Mouse (Mus musculus) liver, adult 2 months (tissue): ENCODE results near the gene Gigyf2. TPM values are rescaled to one million over a fixed set of nuclear protein-coding genes. Genes with fewer than 3 reads are reported as not detected.
A peak's percentile ranks its signal among the peaks of the same experiment; 100 is the strongest.

Experiments
- DNase-seq: peaks from one replicate; pipeline ENCODE4 v3.0.0-alpha.2; 2011; ENCODE audit warnings: low read depth, low spot score; ENCODE audit errors: extremely low read depth
- H3K27ac ChIP-seq: fragments of 200-500 bp; replicated peaks from 2 replicates; pipeline ENCODE4 v1.5.1; 2012; ENCODE audit warnings: low read depth, mild to moderate bottlenecking, control low read depth, inconsistent platforms, low read length; ENCODE audit not compliant: insufficient read depth
- H3K27me3 ChIP-seq: fragments of 200-500 bp; 2 replicates; pipeline ENCODE4 v1.6.1; 2012; ENCODE audit warnings: mild to moderate bottlenecking, moderate library complexity, low read length, inconsistent platforms; ENCODE audit not compliant: control insufficient read depth, insufficient read depth
- H3K36me3 ChIP-seq: fragments of 200-500 bp; 2 replicates; pipeline ENCODE4 v1.6.1; 2012; ENCODE audit warnings: low read length, inconsistent platforms; ENCODE audit not compliant: control insufficient read depth, insufficient read depth
- H3K4me1 ChIP-seq: fragments of 200-500 bp; 2 replicates; pipeline ENCODE4 v1.6.1; 2011; ENCODE audit warnings: low read length; ENCODE audit not compliant: control insufficient read depth, insufficient read depth
- H3K4me3 ChIP-seq: fragments of 200-500 bp; 2 replicates; pipeline ENCODE4 v1.5.1; 2011; ENCODE audit warnings: low read depth, mild to moderate bottlenecking, control low read depth, low read length, moderate library complexity; ENCODE audit not compliant: insufficient read depth
- H3K79me2 ChIP-seq: fragments of 200-500 bp; 2 replicates; pipeline ENCODE4 v1.6.1; 2012; ENCODE audit warnings: inconsistent platforms, mild to moderate bottlenecking, low read length, moderate library complexity; ENCODE audit not compliant: control insufficient read depth, insufficient read depth
- H3K9ac ChIP-seq: fragments of 200-500 bp; 2 replicates; pipeline ENCODE4 v1.6.1; 2012; ENCODE audit warnings: low read depth, mild to moderate bottlenecking, control low read depth, inconsistent platforms, low read length
- CTCF ChIP-seq: fragments of 200-500 bp; IDR thresholded peaks from 2 replicates; pipeline ENCODE4 v1.5.1; 2011; ENCODE audit warnings: low read depth, low read length, control low read depth
- POLR2A ChIP-seq: fragments of 200-500 bp; IDR thresholded peaks from 2 replicates; pipeline ENCODE4 v1.6.1; 2011; ENCODE audit warnings: low read length, control low read depth; ENCODE audit not compliant: insufficient read depth; ENCODE audit errors: extremely low read depth
- WGBS: fragments of 180-500 bp; shearing (Covaris S2); methylation state at CpG from one replicate; pipeline ENCODE4 v1.1.7; 2018; 5-methylcytosine and 5-hydroxymethylcytosine counted together
- polyA plus RNA-seq: library from polyadenylated mRNA; depleted of rRNA; stranded (reverse); fragments of >200 nt; gene quantifications from 2 replicates; pipeline ENCODE4 v1.2.3, GENCODE M21; 2012; rRNA removed
- total RNA-seq: library from RNA; depleted of rRNA; stranded (reverse); fragments of >200 nt; gene quantifications from 2 replicates; pipeline ENCODE4 v1.2.3, GENCODE M21; 2014; rRNA removed

Gigyf2 gene
- 39.2 and 39.7 TPM in 2 replicates for total RNA-seq
- 15.8 and 21.1 TPM in 2 replicates for polyA plus RNA-seq

GRCm38 (mm10) chr1:87326742-87327163, at the start of gene Gigyf2:
TSS of gene Gigyf2 (plus strand) at chr1:87326998.
- Histone ChIP-seq H3K4me3 (peak within 1 kb of the TSS; percentile 99), H3K36me3 (no peaks in the 10 kb centered on the region; the same call in 1 of the 2 replicates), H3K27me3 (no peaks in the 10 kb centered on the region), H3K4me1 (peaks cover 15% of the 10 kb centered on the region), H3K9ac (peak within 1 kb of the TSS; percentile 100), H3K79me2 (peaks cover 15% of the 10 kb centered on the region), H3K27ac (peak within 1 kb of the TSS; percentile 83)
- peak; percentile 90 for DNase-seq
- TF ChIP-seq POLR2A (peak; percentile 52; the same call in 1 of the 2 replicates), CTCF (no peak)
- under 1% methylated on average over 36 of the region's 36 CpGs for WGBS

- Histone ChIP-seq H3K4me3 (no peak overlapping the region), H3K79me2 (no peaks in the 10 kb centered on the region)
- no peak for DNase-seq
Measured at GRCm38 (mm10) chr1:87280281-87280680, 46.5 kb upstream of the Gigyf2 start.

GRCm38 (mm10) chr1:87281599-87282412, 45.0 kb upstream of the Gigyf2 start:
- H3K9ac ChIP-seq = no peak overlapping the region
- no peaks in the 10 kb centered on the region for H3K4me1 ChIP-seq
- no peak for TF ChIP-seq CTCF
- H3K27me3 ChIP-seq = no peaks in the 10 kb centered on the region
- 64% methylated on average over 20 of the region's 20 CpGs for WGBS
- no peaks in the 10 kb centered on the region for H3K79me2 ChIP-seq
- H3K27ac ChIP-seq = no peak overlapping the region
- H3K4me3 ChIP-seq = no peak overlapping the region
- no peak for DNase-seq
- H3K36me3 ChIP-seq = no peaks in the 10 kb centered on the region

More at GRCm38 (mm10) chr1:87280281-87280680, 46.5 kb upstream of the Gigyf2 start:
- WGBS = 80% methylated on average over 5 of the region's 5 CpGs
- no peaks in the 10 kb centered on the region for H3K4me1 ChIP-seq
- no peak for TF ChIP-seq CTCF
- TF ChIP-seq POLR2A = no peak
- no peaks in the 10 kb centered on the region for H3K36me3 ChIP-seq
- no peak overlapping the region for H3K9ac ChIP-seq
- no peak overlapping the region for H3K27ac ChIP-seq
- H3K27me3 ChIP-seq = no peaks in the 10 kb centered on the region

- no peak for DNase-seq
- no peaks in the 10 kb centered on the region for H3K27me3 ChIP-seq
- no peak overlapping the region for H3K9ac ChIP-seq
- no peak overlapping the region for H3K4me3 ChIP-seq
- H3K36me3 ChIP-seq = no peaks in the 10 kb centered on the region
- H3K27ac ChIP-seq = no peak overlapping the region
- H3K79me2 ChIP-seq = no peaks in the 10 kb centered on the region
- WGBS = 72% methylated on average over 6 of the region's 6 CpGs
- H3K4me1 ChIP-seq = no peaks in the 10 kb centered on the region
- TF ChIP-seq POLR2A (no peak), CTCF (no peak)
Measured at GRCm38 (mm10) chr1:87282413-87282788, 44.4 kb upstream of the Gigyf2 start.

- TF ChIP-seq POLR2A (no peak), CTCF (no peak)
- Histone ChIP-seq H3K36me3 (no peaks in the 10 kb centered on the region), H3K4me1 (no peaks in the 10 kb centered on the region), H3K9ac (no peak overlapping the region), H3K4me3 (no peak overlapping the region), H3K27me3 (no peaks in the 10 kb centered on the region), H3K79me2 (no peaks in the 10 kb centered on the region), H3K27ac (no peak overlapping the region)
- no peak for DNase-seq
- 90% methylated on average over 10 of the region's 10 CpGs for WGBS
Measured at GRCm38 (mm10) chr1:87283410-87283960, 43.3 kb upstream of the Gigyf2 start.

- WGBS = 92% methylated on average over 2 of the region's 2 CpGs
- H3K27ac ChIP-seq = no peak overlapping the region
- DNase-seq = no peak
- H3K79me2 ChIP-seq = no peaks in the 10 kb centered on the region
- no peak overlapping the region for H3K9ac ChIP-seq
- H3K27me3 ChIP-seq = no peaks in the 10 kb centered on the region
- no peak for TF ChIP-seq POLR2A
- no peak for TF ChIP-seq CTCF
- H3K4me3 ChIP-seq = no peak overlapping the region
- H3K4me1 ChIP-seq = no peaks in the 10 kb centered on the region
- no peaks in the 10 kb centered on the region for H3K36me3 ChIP-seq
Measured at GRCm38 (mm10) chr1:87287105-87287504, 39.7 kb upstream of the Gigyf2 start.
